Mouse (Mus musculus) kidney, postnatal 10 days (tissue): Measurements from ENCODE around the gene 4930519P11Rik.
A peak's percentile ranks its signal among the peaks of the same experiment; 100 is the strongest.

Experiments used
- DNase-seq: peaks from one replicate; pipeline ENCODE4 v3.0.0; 2021; ENCODE audit warnings: mixed read lengths

The 4930519P11Rik gene

DNA sequence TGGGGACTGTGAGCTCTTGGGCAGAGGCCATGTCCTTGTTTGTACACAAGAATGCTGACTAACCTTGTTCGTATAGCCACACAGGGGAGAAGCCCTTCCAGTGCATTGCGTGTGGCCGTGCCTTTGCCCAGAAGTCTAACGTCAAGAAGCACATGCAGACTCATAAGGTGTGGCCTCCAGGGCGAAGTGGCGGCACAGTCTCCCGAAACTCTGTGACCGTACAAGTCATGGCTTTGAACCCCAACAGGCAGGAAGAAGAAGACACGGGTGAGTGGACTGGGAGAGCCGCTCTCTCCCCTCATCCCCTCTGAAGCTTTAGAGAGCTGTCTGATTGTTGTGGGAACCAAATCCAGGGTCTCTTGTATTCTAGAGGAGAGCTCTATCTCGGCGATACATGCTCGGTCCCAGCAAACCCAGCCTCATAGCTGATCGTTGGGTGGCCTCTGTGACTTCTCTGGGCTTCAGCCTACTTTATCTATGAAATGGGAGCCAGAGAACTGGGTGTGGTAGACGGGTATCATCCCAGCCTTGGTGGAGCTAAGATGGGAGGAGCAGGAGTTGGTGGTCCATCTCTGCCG lies 19.1 kb upstream of the 4930519P11Rik start:
- no peak for DNase-seq

GRCm38 (mm10) chr2:154630531-154630930 lies 17.3 kb upstream of the 4930519P11Rik start:
- DNase-seq = no peak

DNA sequence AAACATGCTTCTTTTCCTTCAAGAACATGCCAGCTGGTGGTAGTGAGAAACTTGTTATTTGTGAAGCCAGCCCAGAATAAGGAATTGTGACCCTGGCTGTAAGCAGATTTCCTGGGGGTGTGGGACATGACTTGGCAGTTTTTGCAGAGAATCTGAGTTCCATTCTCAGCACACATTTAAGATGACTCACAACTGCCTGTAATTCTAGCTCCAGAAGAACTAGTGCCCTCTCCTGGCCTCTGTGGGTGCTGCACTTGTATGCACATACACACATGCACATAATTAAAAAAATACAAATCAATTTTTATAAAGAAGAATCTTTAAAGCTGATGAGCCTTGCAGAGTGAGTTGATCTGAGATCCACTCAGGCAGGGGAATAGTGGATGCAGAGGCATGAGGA lies 10.9 kb upstream of the 4930519P11Rik start:
- DNase-seq = no peak

DNA sequence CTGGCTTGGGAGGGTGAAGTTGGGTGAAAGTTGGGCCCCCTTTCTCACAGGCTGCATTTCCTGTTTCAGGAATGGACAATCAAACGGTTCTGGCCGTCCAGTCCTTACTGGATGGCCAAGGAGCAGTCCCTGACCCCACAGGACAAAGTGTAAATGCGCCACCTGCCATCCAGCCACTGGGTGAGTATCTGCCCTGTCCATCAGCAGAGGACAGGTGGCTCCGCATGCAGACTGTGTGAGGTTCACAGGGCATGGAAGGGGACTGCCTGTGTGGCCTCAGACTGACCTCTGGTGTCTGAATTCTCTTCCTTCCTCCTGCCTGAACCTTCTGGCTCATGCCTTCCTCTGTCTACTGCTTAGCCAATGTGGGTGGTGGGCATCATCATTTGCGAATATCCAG lies 8.4 kb upstream of the 4930519P11Rik start:
- no peak for DNase-seq

DNA sequence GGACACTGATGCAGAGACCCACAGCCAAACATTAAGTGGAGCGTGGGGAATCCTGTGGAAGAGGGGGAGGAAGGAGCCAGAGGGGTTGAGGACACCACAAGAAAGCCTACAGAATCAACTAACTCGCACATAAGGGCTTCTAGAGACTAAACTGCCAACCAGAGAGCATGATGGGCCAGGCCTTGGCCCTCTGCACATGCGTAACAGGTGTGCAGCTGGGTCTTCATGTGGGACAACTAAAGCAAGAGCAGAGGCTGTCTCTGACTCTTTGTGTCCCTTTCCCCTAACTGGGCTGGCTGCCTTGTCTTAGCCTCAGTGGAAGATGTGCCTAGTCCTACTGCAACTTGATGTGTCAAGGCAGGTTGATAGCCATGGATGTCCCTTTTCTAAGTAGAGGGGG lies 3.8 kb upstream of the 4930519P11Rik start:
- no peak for DNase-seq

GRCm38 (mm10) chr2:154615674-154616073 lies 2.4 kb upstream of the 4930519P11Rik start:
- no peak for DNase-seq

DNA sequence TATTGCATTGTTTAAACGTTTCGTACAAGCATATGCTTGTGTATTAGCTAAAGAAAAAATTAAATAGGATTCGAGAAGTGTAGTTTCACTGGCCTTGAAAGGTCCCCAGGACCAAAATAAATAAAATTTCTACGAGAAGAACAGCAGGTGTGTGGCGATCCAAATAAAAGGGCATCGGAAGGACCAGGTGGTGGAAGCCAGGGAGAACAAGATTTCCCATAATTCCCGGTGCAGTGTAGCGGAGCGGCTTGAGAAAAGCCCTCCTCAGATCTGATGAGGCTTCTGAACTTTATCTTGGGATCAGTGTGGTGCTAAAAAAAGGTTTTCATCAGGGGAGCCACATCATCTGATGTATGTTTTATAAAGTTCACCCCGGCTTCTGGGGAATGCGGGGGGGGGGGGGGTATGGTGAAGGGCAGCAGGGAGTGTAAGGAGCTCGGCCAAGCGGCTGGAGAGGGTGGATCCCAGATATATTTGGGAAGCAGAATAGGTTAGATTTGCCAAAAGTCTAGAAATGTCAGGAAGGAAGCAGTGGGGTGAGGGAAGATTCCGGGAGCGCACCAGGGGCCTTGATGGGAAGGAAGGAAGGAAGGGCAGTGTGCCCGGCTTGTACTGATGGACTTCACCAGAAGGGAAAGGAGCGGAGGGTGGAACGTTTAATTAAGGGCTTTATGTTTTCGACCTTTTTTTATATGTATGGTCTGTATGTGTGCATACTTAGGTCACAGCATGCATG lies 1.8 kb upstream of the 4930519P11Rik start:
- peak; percentile 28 for DNase-seq

DNA sequence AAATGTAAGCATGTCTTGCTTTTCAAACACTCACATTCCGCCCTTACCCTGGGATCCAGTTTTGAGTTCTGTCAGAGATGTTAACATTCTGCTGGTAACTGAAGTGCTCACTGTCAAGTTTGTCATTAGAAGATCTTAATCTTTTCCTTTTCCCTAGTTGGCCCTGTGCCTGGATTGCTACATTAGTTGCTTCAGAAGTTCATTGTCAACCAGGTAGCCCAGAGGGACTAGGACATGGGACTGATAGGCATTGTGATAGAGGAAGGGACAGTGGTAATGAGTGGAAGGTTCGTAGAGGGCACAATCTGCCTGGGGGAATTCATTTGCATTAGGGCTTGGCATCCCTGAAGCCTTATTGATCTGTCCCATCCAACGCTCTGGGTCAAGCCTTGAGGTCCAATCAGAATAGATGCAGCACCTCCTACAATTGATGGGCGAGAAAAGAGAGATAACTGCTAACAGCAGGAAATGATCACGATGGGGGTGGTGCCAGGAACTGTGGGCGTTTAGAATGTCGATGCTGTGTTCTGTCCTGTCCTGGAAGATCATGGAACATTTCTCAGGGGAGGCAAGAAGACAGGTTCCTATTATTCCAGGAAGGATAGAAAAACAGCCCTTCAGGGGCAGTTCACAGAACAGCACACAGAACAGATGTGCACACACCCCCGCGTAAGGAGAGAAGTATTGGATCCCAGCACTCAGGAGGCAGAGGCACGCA lies 4.0 kb downstream of the 4930519P11Rik start:
- DNase-seq = no peak

GRCm38 (mm10) chr2:154606965-154607364 lies 6.3 kb downstream of the 4930519P11Rik start:
- DNase-seq = no peak

GRCm38 (mm10) chr2:154604156-154604555 lies 9.1 kb downstream of the 4930519P11Rik start:
- no peak for DNase-seq

GRCm38 (mm10) chr2:154603638-154604153 lies 9.5 kb downstream of the 4930519P11Rik start, which contains the start of gene Pxmp4:
TSS of gene Pxmp4 (minus strand) at chr2:154603708.
- peak; percentile 99 for DNase-seq

DNA sequence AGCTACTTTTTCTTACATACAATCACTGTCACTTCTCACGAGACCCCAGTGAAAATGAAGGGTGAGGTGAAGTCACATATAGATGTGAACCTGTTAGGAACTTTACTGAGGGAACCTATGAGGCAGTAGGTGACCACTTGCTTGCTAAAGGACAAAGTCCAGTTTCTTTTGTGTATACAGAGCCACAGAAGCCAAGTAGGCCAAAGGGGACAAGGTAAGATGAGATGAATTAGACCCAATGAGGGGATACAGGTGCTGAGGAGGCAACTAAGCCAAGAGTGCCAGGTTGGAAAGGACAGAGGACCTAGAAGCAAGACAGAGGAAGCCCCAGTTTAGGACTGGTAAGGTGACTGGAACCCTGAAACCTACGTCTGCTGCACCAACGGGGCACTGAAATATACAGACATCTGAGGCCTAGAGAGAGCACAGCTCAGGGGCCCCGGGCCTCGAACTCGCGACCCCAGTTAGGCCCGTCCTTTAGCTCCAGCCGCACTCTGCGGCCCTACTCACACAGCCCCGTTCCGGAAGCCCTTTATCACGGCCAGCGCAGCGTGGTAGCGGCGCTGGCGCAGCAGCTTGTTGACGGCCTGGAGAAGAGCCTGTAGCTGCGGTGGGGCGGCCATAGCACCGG lies 10.1 kb downstream of the 4930519P11Rik start:
- DNase-seq = no peak

GRCm38 (mm10) chr2:154601324-154601723 lies 11.9 kb downstream of the 4930519P11Rik start:
- DNase-seq = no peak

- DNase-seq = no peak
These were observed 12.7 kb downstream of the 4930519P11Rik start for GRCm38 (mm10) chr2:154600586-154600985.

DNA sequence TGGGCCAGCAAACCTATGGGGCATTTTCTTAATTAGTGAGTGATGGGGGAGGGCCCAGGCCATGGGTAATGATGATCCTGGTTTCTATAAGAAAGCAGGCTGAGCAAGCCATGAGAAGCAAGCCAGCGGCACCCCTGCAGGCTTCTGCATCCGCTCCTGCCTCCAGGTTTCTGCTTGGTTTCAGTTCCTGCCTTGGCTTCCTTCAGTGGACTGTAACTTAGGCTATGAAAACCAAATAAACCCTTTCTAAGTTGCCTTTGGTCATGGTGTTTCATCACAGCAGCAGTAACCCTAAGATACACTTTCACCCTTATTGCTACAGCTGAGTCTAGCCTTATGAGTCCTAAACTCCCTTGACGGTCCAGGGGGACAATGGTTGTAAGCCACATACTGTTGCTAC lies 15.8 kb downstream of the 4930519P11Rik start:
- DNase-seq = no peak

GRCm38 (mm10) chr2:154595775-154596174 lies 17.5 kb downstream of the 4930519P11Rik start:
- no peak for DNase-seq

DNA sequence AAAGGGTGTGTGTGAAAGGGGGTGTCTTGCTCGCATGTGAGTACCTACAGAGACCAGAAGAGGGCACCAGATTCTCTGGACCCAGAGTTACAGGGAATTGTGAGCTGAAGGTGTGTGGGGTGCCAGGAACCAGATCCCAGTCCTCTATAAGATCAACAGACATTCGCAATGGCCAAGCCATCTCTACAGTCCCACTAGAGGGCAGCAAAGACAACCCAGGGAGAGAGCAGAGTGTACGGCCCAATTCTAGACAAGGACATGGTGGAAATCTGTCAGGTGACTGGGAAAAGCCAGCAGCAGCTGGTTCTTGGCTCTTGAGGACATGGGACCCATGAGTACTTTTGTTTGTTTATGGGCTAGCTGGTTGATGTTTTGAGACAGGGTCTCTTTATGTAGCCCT lies 20.2 kb downstream of the 4930519P11Rik start:
- DNase-seq = peak; percentile 48

GRCm38 (mm10) chr2:154591239-154591638 lies 22.0 kb downstream of the 4930519P11Rik start:
- DNase-seq = no peak

GRCm38 (mm10) chr2:154589051-154589450 lies 24.2 kb downstream of the 4930519P11Rik start:
- no peak for DNase-seq

- DNase-seq = peak; percentile 66
These were observed 26.8 kb downstream of the 4930519P11Rik start for GRCm38 (mm10) chr2:154586405-154586804.

GRCm38 (mm10) chr2:154584931-154585601 lies 28.2 kb downstream of the 4930519P11Rik start:
- no peak for DNase-seq
